Comparison of ENCODE assay signal across 10 mouse cellular contexts in genomic region chr10:84481327-84481671, GRCm38 (mm10). TPM values are rescaled to one million over a fixed set of nuclear protein-coding genes. Genes with fewer than 3 reads are reported as not detected.
DNase-seq lines count a peak whose midpoint lies in the region; ATAC-seq and TF ChIP-seq lines count a peak whose summit lies in the region.
"Had no signal": no experiment of that assay in that cellular context is flagged by ENCODE, and none has a peak within 500 bp of the region (broad histone marks: within the 10 kb centered on the region; RNA-seq: fewer than 3 reads in every experiment).

No protein-coding gene starts in this region.

- H3K4me3 ChIP-seq in hindbrain, embryonic 10.5 days, result no peak overlapping the region
- H3K4me3 ChIP-seq in hindbrain, embryonic 16.5 days (ENCODE audit: low read length), result no peak overlapping the region
- no peak overlapping the region for H3K4me3 ChIP-seq in embryonic facial prominence, embryonic 13.5 days
- H3K4me3 ChIP-seq in lung, embryonic 15.5 days, result no peak overlapping the region
- H3K4me3 ChIP-seq in left cerebral cortex, adult 2 months, result no peak overlapping the region
- H3K4me3 ChIP-seq in liver, postnatal 0 days (ENCODE audit: low read depth, low read length), result no peak overlapping the region
- H3K4me3 ChIP-seq: intestine, embryonic 15.5 days had no signal

- peaks cover 57% of the 10 kb centered on the region for H3K4me1 ChIP-seq in hindbrain, embryonic 10.5 days (replicated peaks)
- peaks cover 3% of the 10 kb centered on the region; the same call in 1 of the 2 replicates for H3K4me1 ChIP-seq in hindbrain, embryonic 16.5 days (ENCODE audit: control insufficient read depth, insufficient read depth, low read depth, low read length)
- peaks cover 18% of the 10 kb centered on the region for H3K4me1 ChIP-seq in embryonic facial prominence, embryonic 13.5 days
- peaks cover 14% of the 10 kb centered on the region for H3K4me1 ChIP-seq in lung, embryonic 15.5 days
- H3K4me1 ChIP-seq in liver, postnatal 0 days (ENCODE audit: insufficient read depth), result peaks cover 12% of the 10 kb centered on the region

- no peak overlapping the region for H3K4me2 ChIP-seq in hindbrain, embryonic 16.5 days (ENCODE audit: low read length)
- no peak overlapping the region for H3K4me2 ChIP-seq in embryonic facial prominence, embryonic 13.5 days
- no peak overlapping the region for H3K4me2 ChIP-seq in lung, embryonic 15.5 days
- H3K4me2 ChIP-seq in liver, postnatal 0 days (ENCODE audit: low read depth, low read length), result no peak overlapping the region
- H3K4me2 ChIP-seq: intestine, embryonic 15.5 days had no signal

- no peak for TF ChIP-seq EP300 in liver, postnatal 0 days (IDR thresholded peaks at IDR 0.05; ENCODE audit: low read depth)

- peak overlapping the region; percentile 76 for H3K27ac ChIP-seq in hindbrain, embryonic 10.5 days
- no peak overlapping the region for H3K27ac ChIP-seq in hindbrain, embryonic 16.5 days (ENCODE audit: low read depth, low read length)
- peak overlapping the region; percentile 66 for H3K27ac ChIP-seq in embryonic facial prominence, embryonic 13.5 days
- peak overlapping the region; percentile 76 for H3K27ac ChIP-seq in lung, embryonic 15.5 days
- no peak overlapping the region for H3K27ac ChIP-seq in left cerebral cortex, adult 2 months
- H3K27ac ChIP-seq in liver, postnatal 0 days (ENCODE audit: low read depth), result no peak overlapping the region
- H3K27ac ChIP-seq: intestine, embryonic 15.5 days had no signal

- no peak for ATAC-seq in hindbrain, embryonic 16.5 days
- no peak for ATAC-seq in embryonic facial prominence, embryonic 13.5 days (ENCODE audit: insufficient number of reproducible peaks, insufficient read depth, low FRiP score, low TSS enrichment, low read depth)
- peak; percentile 35; the same call in 1 of the 2 replicates for ATAC-seq in lung, embryonic 15.5 days (ENCODE audit: borderline replicate concordance, extremely low read depth, low FRiP score, low TSS enrichment)
- ATAC-seq in liver, postnatal 0 days, result no peak
- ATAC-seq: intestine, embryonic 15.5 days had no signal

- no peaks in the 10 kb centered on the region for H3K9me3 ChIP-seq in hindbrain, embryonic 10.5 days
- H3K9me3 ChIP-seq in hindbrain, embryonic 16.5 days (ENCODE audit: control insufficient read depth, low read length), result no peaks in the 10 kb centered on the region
- no peaks in the 10 kb centered on the region for H3K9me3 ChIP-seq in embryonic facial prominence, embryonic 13.5 days
- H3K9me3 ChIP-seq in lung, embryonic 15.5 days, result no peaks in the 10 kb centered on the region
- no peaks in the 10 kb centered on the region for H3K9me3 ChIP-seq in liver, postnatal 0 days (ENCODE audit: low read length)
- H3K9me3 ChIP-seq: intestine, embryonic 15.5 days had no signal

- H3K9ac ChIP-seq in hindbrain, embryonic 16.5 days (ENCODE audit: low read depth, low read length), result no peak overlapping the region
- no peak overlapping the region for H3K9ac ChIP-seq in embryonic facial prominence, embryonic 13.5 days
- no peak overlapping the region for H3K9ac ChIP-seq in lung, embryonic 15.5 days
- no peak overlapping the region for H3K9ac ChIP-seq in liver, postnatal 0 days (replicated peaks)
- H3K9ac ChIP-seq: intestine, embryonic 15.5 days had no signal

- intact Hi-C loops in left cerebral cortex, adult 2 months (cut with DNase I), result loop anchor here (10.0 kb wide), 1 partner anchor 796 kb away; no protein-coding TSS in a partner anchor

- H3K36me3 ChIP-seq in hindbrain, embryonic 10.5 days, result no peaks in the 10 kb centered on the region
- H3K36me3 ChIP-seq in hindbrain, embryonic 16.5 days (ENCODE audit: control insufficient read depth, insufficient read depth, low read length), result no peaks in the 10 kb centered on the region
- no peaks in the 10 kb centered on the region for H3K36me3 ChIP-seq in embryonic facial prominence, embryonic 13.5 days
- no peaks in the 10 kb centered on the region for H3K36me3 ChIP-seq in lung, embryonic 15.5 days
- no peaks in the 10 kb centered on the region for H3K36me3 ChIP-seq in liver, postnatal 0 days (replicated peaks; ENCODE audit: insufficient read depth, low read length)
- H3K36me3 ChIP-seq: intestine, embryonic 15.5 days had no signal

- no peak for DNase-seq in hindbrain, embryonic 10.5 days (ENCODE audit: low spot score)
- DNase-seq in Muller cell, postnatal 12 days (ENCODE audit: inconsistent ontology term), result peak; percentile 51
- DNase-seq in left cerebral cortex, adult 2 months (ENCODE audit: extremely low spot score in 1 of 2, low spot score in 2 of 2), result no peak
- no peak for DNase-seq in liver, postnatal 0 days
- no peak for DNase-seq in left cerebral cortex, adult 18-20 months (ENCODE audit: low spot score in 2 of 2)
- DNase-seq: thymus, postnatal 4 days had no signal

- no peak for TF ChIP-seq CTCF in left cerebral cortex, adult 2 months (IDR thresholded peaks at IDR 0.05)
- no peak for TF ChIP-seq CTCF in liver, postnatal 0 days (IDR thresholded peaks at IDR 0.05; ENCODE audit: low read depth)

- 56% methylated on average over 5 of the region's 5 CpGs for WGBS in hindbrain, embryonic 10.5 days
- 51% methylated on average over 5 of the region's 5 CpGs for whole genome bisulfite sequencing in hindbrain, embryonic 16.5 days
- 32% methylated on average over 5 of the region's 5 CpGs for WGBS in embryonic facial prominence, embryonic 13.5 days
- WGBS in lung, embryonic 15.5 days, result 50% methylated on average over 5 of the region's 5 CpGs
- 53% methylated on average over 5 of the region's 5 CpGs for WGBS in liver, postnatal 0 days (ENCODE audit: insufficient replicate concordance)

- no peaks in the 10 kb centered on the region for H3K27me3 ChIP-seq in hindbrain, embryonic 10.5 days (ENCODE audit: insufficient read depth, poor library complexity, severe bottlenecking)
- H3K27me3 ChIP-seq in hindbrain, embryonic 16.5 days (replicated peaks; ENCODE audit: control insufficient read depth, insufficient read depth, low read length), result no peaks in the 10 kb centered on the region
- no peaks in the 10 kb centered on the region for H3K27me3 ChIP-seq in embryonic facial prominence, embryonic 13.5 days
- H3K27me3 ChIP-seq in lung, embryonic 15.5 days, result no peaks in the 10 kb centered on the region
- no peaks in the 10 kb centered on the region for H3K27me3 ChIP-seq in liver, postnatal 0 days (ENCODE audit: insufficient read depth, low read length)
- H3K27me3 ChIP-seq: intestine, embryonic 15.5 days had no signal

RNA-seq across cellular contexts. Expression of gene Nuak1, which starts 40.9 kb away (rescaled TPM):
- 3.1 and 3.7 TPM in 2 replicates for polyA plus RNA-seq in hindbrain, embryonic 10.5 days (2016; fragmentation: Nextera tagmentation; extraction: Ambion mirVana)
- polyA plus RNA-seq in hindbrain, embryonic 16.5 days (2015; fragmentation: Nextera tagmentation; extraction: Ambion mirVana), result 4.7 and 5.4 TPM in 2 replicates
- 2.9 and 3.0 TPM in 2 replicates for polyA plus RNA-seq in embryonic facial prominence, embryonic 13.5 days (2015; fragmentation: Nextera tagmentation; extraction: Ambion mirVana)
- polyA plus RNA-seq in lung, embryonic 15.5 days (2015; fragmentation: Nextera tagmentation; extraction: Ambion mirVana), result 2.0 and 2.6 TPM in 2 replicates
- total RNA-seq in left cerebral cortex, adult 2 months (2021), result 10 to 100 TPM; 72.9 to 87.5 TPM
- polyA plus RNA-seq in liver, postnatal 0 days (2015; fragmentation: Nextera tagmentation; extraction: Ambion mirVana), result 0.13 and 0.20 TPM in 2 replicates
- 10 to 100 TPM; 87.8 to 89.7 TPM for total RNA-seq in left cerebral cortex, adult 18-20 months (2021)

RNA-seq across cellular contexts. Expression of gene Ckap4, which starts 52.6 kb away (rescaled TPM):
- 72.6 and 77.2 TPM in 2 replicates for polyA plus RNA-seq in hindbrain, embryonic 10.5 days (2016; fragmentation: Nextera tagmentation; extraction: Ambion mirVana)
- 24.2 and 51.3 TPM in 2 replicates for polyA plus RNA-seq in hindbrain, embryonic 16.5 days (2015; fragmentation: Nextera tagmentation; extraction: Ambion mirVana)
- polyA plus RNA-seq in embryonic facial prominence, embryonic 13.5 days (2015; fragmentation: Nextera tagmentation; extraction: Ambion mirVana), result 96.5 and 96.8 TPM in 2 replicates
- polyA plus RNA-seq in lung, embryonic 15.5 days (2015; fragmentation: Nextera tagmentation; extraction: Ambion mirVana), result 141 and 144 TPM in 2 replicates
- 10 to 100 TPM; 21.6 to 22.8 TPM for total RNA-seq in left cerebral cortex, adult 2 months (2021)
- polyA plus RNA-seq in liver, postnatal 0 days (2015; fragmentation: Nextera tagmentation; extraction: Ambion mirVana), result 10.3 and 10.6 TPM in 2 replicates
- total RNA-seq in left cerebral cortex, adult 18-20 months (2021), result 10 to 100 TPM; 21.4 to 22.6 TPM

Comparison
In these comparisons a context has a peak if more than half of its experiments do, and no peak if none do; other contexts are left out.
1. H3K27ac ChIP-seq: peak in hindbrain, embryonic 10.5 days (single experiment), embryonic facial prominence, embryonic 13.5 days (single experiment) and lung, embryonic 15.5 days (single experiment); none in hindbrain, embryonic 16.5 days (single experiment), left cerebral cortex, adult 2 months (single experiment) and liver, postnatal 0 days (single experiment).